Mouse (Mus musculus) stomach, postnatal 0 days (tissue): ENCODE measurements around the gene Sept1.
A peak's percentile ranks its signal among the peaks of the same experiment; 100 is the strongest.

Source experiments
- CTCF ChIP-seq: IDR thresholded peaks from 2 replicates; pipeline ENCODE4 v1.5.1; 2016; ENCODE audit warnings: antibody characterized with exemption, low read depth, mild to moderate bottlenecking, moderate library complexity
- EP300 ChIP-seq: optimal IDR thresholded peaks from 2 replicates; pipeline ENCODE3; 2016; ENCODE audit warnings: antibody characterized with exemption

DNA sequence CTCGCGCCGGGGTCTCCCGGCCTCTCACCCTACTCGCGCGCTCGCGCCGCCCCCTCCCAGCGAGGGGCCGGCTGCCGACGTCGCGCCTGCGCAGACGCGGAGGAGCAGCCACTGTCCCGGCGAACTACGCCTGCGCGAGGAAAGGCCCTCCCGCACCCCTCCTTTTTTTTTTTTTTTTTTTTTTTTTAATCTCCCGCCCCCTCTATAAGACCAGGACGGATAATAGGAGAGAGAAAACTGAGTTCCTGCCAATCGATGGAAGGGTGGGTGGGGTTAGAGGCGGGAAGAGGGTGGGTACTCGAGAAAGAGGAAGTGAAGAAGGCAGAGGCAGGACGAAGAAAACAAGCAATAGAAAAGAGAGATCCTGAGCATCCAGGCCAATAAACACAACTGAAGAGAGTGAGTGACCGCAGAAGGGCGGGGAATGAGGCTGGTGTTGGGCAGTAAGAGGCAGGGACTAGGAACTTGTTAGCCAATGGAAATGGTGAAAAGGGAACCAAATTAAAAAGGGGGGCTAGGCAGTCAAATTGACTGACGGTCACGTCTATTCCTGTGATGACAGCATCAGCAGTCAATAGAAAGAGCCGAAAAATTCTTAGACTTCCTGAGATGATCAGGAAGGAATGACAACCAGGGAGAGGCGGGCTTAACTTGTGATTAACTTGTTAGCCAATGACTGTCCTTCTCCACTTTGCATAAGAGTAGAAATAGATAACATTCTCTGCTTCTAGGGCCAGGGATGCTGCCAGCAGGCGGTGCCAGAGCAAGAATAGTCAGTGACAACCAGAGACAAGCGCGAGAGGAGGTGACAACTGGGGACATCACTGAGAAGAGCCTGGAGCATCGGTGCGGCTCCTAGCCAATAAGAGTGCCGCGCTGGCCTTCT lies 24.1 kb downstream of the Sept1 start, which contains the start of gene Mylpf:
- TF ChIP-seq EP300, result no peak
- peak; percentile 75 for TF ChIP-seq CTCF
